Mouse (Mus musculus): ENCODE measurements at regions not wholly inside any gene's neighbourhood (a gene's known extent, or its start where the extent isn't known, plus 50 kb on each side); places are given as distances from the start of the nearest gene placed in this dataset.

DNA sequence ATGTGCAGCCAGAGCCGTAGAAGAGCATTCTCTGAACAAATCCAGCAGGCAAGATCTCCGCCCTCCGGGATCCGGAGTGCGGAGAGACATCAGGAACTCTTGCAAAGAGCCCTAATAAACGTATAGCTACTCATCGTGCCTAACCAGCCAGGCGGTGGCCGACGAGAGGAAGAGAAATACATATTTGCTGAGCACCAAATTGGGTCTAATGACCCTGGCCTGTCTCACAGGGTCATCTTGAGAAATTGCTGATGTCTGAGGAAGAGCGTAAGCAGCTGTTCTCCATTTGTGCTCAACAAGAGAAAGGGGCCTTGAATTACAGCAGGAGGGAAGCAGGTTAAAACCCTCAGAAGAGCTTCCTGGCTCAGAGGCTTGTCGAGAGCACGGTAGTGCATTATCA is 92.8 kb upstream of the Zfp703 start:
- H3K9ac ChIP-seq (ENCODE audit: insufficient read depth, low read depth) = no peak overlapping the region
- peaks cover 36 to 62% of the 10 kb centered on the region in 2 experiments for H3K4me1 ChIP-seq (ENCODE audit: control insufficient read depth in 1 of 2, insufficient read depth in 2 of 2)
- DNase-seq (ENCODE audit: extremely low read depth) = no peak
- no peak overlapping the region for H3K4me3 ChIP-seq (replicated peaks in 1 of 3; ENCODE audit: low read depth in 2 of 3, low read length in 2 of 3, poor library complexity in 1 of 3)
- H3K9me3 ChIP-seq (replicated peaks; ENCODE audit: low read length) = no peaks in the 10 kb centered on the region
- no peaks in the 10 kb centered on the region for H3K27me3 ChIP-seq (replicated peaks)
- H3K79me2 ChIP-seq (replicated peaks; ENCODE audit: control insufficient read depth, extremely low read depth, insufficient read depth, poor library complexity, severe bottlenecking) = no peaks in the 10 kb centered on the region
- TF ChIP-seq ELF1 (IDR thresholded peaks at IDR 0.05; ENCODE audit: low read depth, low read length) (no peak), UBTF (IDR thresholded peaks at IDR 0.05; ENCODE audit: low read depth, low read length) (no peak), MAZ (IDR thresholded peaks at IDR 0.05; ENCODE audit: low read depth, low read length) (no peak), MXI1 (IDR thresholded peaks at IDR 0.05; ENCODE audit: low read depth, low read length) (no peak), PAX5 (IDR thresholded peaks at IDR 0.05; ENCODE audit: low read length) (no peak), ZNF384 (IDR thresholded peaks at IDR 0.05; ENCODE audit: low read depth, low read length) (no peak), MEF2A (IDR thresholded peaks at IDR 0.05; ENCODE audit: borderline replicate concordance, low read depth, low read length) (no peak), CHD2 (IDR thresholded peaks at IDR 0.05; ENCODE audit: low read length) (no peak), ZC3H11A (IDR thresholded peaks at IDR 0.05; ENCODE audit: low read depth, low read length) (no peak), POLR2A (IDR thresholded peaks at IDR 0.05; ENCODE audit: low read depth, low read length) (no peak), USF2 (conservative IDR thresholded peaks at IDR 0.05; ENCODE audit: low read depth, low read length) (no peak), EP300 (IDR thresholded peaks at IDR 0.05; ENCODE audit: low read length) (no peak), CHD1 (IDR thresholded peaks at IDR 0.05; ENCODE audit: low read depth, low read length) (no peak)
- no peak overlapping the region for H3K27ac ChIP-seq (ENCODE audit: insufficient read depth, low read depth)
- H3K36me3 ChIP-seq (replicated peaks in 1 of 2; ENCODE audit: control insufficient read depth in 1 of 2, insufficient read depth in 1 of 2, low read length in 1 of 2) = no peaks in the 10 kb centered on the region
- dilution Hi-C loops (cut with MboI; ENCODE audit: extremely low pct_ligation_motif_present, extremely low pct_unique_long_range_greater_than_20kb, low sequenced_read_pairs) = no loop called here
- H3K4me2 ChIP-seq (ENCODE audit: insufficient read depth, low read depth, poor library complexity, severe bottlenecking) = no peak overlapping the region
- in situ Hi-C loops (cut with MboI; ENCODE audit: low pct_ligation_motif_present, low pct_unique_long_range_greater_than_20kb, low sequenced_read_pairs) = no loop called here

- DNase-seq (ENCODE audit: extremely low read depth) = no peak
- dilution Hi-C loops (cut with MboI; ENCODE audit: extremely low pct_ligation_motif_present, extremely low pct_unique_long_range_greater_than_20kb, low sequenced_read_pairs) = no loop called here
- H3K4me2 ChIP-seq (ENCODE audit: insufficient read depth, low read depth, poor library complexity, severe bottlenecking) = no peak overlapping the region
- TF ChIP-seq KAT2A (IDR thresholded peaks at IDR 0.05; ENCODE audit: insufficient replicate concordance, low read length) = no peak
- in situ Hi-C loops (cut with MboI; ENCODE audit: low pct_ligation_motif_present, low pct_unique_long_range_greater_than_20kb, low sequenced_read_pairs) = no loop called here
- H3K4me1 ChIP-seq (ENCODE audit: control insufficient read depth in 1 of 2, insufficient read depth in 2 of 2) = peaks cover 38 to 66% of the 10 kb centered on the region in 2 experiments
- H3K27ac ChIP-seq (ENCODE audit: insufficient read depth, low read depth) = no peak overlapping the region; the same call in 1 of the 2 replicates
- no peak overlapping the region for H3K4me3 ChIP-seq (replicated peaks in 1 of 3; ENCODE audit: low read depth in 2 of 3, low read length in 2 of 3, poor library complexity in 1 of 3)
- no peaks in the 10 kb centered on the region for H3K9me3 ChIP-seq (replicated peaks; ENCODE audit: low read length)
- no peak overlapping the region for H3K9ac ChIP-seq (ENCODE audit: insufficient read depth, low read depth)
- H3K36me3 ChIP-seq (replicated peaks in 1 of 2; ENCODE audit: control insufficient read depth in 1 of 2, insufficient read depth in 1 of 2, low read length in 1 of 2) = no peaks in the 10 kb centered on the region
- H3K27me3 ChIP-seq (replicated peaks) = no peaks in the 10 kb centered on the region
- no peaks in the 10 kb centered on the region for H3K79me2 ChIP-seq (replicated peaks; ENCODE audit: control insufficient read depth, extremely low read depth, insufficient read depth, poor library complexity, severe bottlenecking)
Observed at GRCm38 (mm10) chr8:26885365-26885764, 91.8 kb upstream of the Zfp703 start.
